Mouse (Mus musculus): ENCODE data around the gene Smyd4.

Smyd4 gene

DNA sequence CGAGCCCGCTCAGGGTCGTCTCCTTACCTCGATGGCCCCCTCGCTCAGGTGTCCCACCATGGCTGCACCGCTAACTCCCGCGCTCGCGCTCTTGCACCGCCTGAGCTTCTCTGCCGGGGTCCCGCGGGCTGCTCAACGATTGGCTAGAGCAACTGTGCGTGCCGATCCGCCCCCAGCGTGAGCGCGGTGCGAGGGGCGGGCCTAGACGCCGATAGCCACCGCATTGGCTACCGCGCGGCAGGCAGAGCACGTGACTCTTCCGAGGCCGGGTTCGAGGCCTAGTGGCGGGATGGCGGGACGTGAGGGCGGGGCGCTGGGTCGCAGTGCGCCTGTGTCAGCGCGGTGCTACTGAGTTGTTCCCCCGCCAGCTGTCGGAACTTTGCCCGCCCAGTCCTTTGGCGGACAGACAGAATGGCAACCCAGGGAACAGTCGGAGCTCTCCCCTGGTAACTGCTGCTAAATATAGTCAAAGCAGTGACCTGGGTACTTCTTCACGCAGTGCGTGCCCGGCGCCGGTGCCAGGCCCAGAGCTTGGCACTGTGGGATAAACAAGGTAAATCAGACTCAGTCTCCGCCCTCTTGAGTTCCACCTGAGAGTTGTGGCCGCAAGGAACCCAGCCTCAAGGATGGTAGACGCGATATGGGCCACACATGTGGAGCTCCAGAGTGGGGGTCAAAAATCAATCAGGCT is at the start of gene Smyd4, which contains the start of gene Rpa1:
Gene Smyd4, plus strand, starts transcription at position 235 of the 691 bp plus-strand sequence.
Gene Rpa1, minus strand, starts transcription at position 126 of the 691 bp plus-strand sequence.
- peak; percentile 88 to 96 for DNase-seq (ENCODE audit: low spot score in 2 of 2)

DNA sequence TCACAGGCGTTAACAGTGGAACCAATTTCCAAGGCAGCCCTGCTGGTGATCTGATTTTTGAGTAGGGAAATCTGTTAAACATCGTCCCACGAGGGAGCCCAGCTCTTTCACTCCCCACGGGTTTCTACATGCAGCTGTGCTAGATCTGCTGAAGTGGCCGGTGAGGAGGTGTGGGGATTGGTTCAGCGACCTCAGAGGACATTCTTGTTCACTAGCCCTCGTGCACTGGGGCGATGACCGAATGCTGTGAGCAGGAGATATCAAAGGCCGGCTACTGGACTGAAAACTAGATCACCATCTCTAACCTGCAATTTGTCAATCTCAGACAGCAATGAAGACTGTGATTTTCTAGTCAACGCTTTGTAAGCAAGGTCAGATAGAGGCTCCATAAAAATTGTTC is 49.7 kb upstream of the Smyd4 start:
- no peak for DNase-seq (ENCODE audit: low spot score in 2 of 2)

DNA sequence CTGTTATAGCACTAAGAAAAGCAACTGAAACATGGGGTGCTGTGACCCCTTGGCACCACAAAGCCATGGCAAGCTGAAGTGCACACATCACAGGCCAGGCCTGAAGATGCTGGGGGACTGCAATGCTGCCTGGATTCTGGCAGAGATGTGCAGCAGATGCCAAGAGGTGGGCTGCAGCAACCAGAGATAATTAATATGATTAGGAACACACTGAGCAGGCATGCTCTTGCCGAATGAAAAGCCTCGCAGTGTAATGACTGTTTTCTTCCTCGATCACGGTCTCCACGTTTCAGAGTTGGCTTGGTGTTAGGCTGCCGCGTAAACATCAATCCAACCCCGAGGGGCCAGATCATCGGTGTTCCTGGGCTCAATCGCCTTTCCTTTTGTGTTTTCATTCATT is 48.4 kb upstream of the Smyd4 start:
- no peak for DNase-seq (ENCODE audit: low spot score in 2 of 2)

DNA sequence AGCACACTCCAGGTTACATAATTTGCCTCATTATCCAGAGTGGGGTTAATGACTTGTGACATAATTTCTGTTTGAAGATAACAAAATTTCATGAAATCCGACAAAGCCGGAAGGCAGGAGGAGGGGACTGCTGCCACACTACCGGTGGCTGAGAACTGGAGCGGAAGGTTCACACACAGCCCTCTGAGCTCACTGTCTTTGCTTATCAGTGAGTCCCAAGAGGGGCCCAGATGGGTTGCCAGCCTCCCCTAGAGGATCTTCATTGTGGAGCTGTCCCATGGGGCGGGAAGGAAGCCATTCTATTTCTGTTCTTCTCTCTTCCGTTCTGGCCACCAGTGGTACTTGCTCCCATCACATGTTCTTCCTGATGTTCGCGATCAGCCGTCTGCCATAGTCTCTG is 47.3 kb upstream of the Smyd4 start:
- DNase-seq (ENCODE audit: low spot score in 2 of 2) = no peak

DNA sequence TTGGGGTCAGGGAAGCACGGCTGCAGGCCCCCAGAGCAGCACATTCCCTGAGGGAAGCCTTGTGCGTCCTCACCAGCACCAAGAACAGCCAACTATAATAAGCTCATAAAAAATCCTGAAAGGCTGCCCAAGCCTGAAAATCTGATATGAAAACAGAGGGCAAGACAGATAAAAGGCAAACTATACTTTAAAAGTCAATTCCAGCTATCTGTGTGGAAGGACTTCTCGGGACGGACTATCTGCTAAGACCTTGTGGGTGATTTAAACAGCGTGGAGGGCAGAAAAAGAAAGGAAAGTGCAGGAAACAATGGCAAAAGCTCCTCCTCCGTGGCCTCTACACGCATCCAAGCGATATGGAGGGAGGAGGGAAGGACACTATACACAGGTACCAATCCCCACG is 43.4 kb upstream of the Smyd4 start:
- no peak for DNase-seq (ENCODE audit: low spot score in 2 of 2)

DNA sequence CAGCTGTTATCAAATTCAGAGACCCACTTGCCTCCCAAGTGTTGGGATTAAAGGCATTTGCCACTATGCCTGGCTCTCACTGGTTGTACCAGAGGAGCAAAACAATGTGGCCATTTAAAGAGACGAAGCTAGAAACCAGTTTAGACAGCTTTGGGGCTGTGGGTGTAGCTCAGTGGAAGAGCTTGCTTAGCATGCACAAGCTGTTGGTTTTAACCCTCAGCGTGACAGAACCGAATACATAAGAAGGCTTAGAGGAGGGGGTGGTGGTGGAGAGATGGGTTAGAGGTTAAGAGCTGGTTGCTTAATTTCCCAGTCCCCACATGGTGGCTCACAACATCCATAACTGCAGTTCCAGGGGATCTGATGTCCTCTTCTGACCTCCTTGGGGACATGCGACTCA is 39.6 kb upstream of the Smyd4 start:
- DNase-seq (ENCODE audit: low spot score in 2 of 2) = no peak

DNA sequence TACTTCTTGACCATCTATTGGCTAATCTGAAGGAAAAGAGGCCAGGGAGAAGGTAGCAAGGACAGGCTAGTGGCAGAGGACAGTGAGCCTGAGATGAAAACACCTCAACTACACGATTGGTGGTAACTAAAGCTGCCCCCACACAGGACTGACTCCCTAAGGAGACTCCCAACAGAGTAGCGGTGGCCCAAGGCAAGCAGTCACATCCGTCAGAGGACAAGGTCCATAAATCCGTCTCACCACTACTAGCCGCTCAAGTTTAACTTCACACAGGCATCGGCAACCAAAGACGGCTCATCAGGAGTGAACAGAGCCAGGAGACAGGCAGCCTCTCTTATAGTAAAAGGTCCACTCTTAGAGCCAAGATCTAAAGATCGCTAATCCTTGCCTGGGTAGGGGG is 37.4 kb upstream of the Smyd4 start:
- DNase-seq (ENCODE audit: low spot score in 2 of 2) = no peak

DNA sequence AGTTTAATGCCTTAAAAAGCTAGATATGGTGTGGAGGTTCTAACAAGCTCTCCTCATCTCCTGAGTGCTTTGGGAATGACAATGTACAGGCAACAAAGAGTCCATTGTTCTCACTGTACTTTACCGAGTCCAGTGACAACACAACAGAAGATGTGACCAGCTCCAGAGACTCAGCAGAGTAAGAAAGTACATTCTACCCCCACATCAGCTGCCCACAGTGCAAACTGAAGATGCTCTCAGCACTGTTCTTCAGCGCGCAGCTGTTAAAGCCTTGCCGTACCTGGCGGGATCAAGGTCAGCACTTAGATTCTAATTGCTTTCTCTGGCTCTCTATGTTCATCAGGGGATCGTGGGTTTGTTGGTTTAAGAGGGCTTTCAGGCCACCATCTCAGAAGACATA is 36.5 kb upstream of the Smyd4 start:
- DNase-seq (ENCODE audit: low spot score in 2 of 2) = no peak

DNA sequence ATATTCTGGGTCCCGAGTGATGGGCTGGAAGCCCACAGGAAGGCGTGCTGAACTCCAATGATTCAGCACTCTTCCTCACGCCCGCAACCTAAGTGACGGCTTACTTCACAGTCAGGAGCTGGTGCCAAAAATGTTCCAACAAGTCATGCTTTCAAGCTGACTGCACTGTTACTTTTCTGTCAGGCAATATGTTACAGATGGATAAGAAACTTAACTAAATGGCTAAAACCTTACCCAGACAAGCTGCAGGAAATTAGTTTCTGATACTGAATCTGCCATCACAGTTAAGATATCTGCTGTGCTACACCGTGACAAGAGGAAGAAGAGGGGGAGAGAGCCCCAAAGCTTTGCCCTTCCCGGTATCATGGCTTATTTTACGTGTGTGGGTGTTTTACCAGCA is 34.4 kb upstream of the Smyd4 start:
- no peak for DNase-seq (ENCODE audit: low spot score in 2 of 2)

DNA sequence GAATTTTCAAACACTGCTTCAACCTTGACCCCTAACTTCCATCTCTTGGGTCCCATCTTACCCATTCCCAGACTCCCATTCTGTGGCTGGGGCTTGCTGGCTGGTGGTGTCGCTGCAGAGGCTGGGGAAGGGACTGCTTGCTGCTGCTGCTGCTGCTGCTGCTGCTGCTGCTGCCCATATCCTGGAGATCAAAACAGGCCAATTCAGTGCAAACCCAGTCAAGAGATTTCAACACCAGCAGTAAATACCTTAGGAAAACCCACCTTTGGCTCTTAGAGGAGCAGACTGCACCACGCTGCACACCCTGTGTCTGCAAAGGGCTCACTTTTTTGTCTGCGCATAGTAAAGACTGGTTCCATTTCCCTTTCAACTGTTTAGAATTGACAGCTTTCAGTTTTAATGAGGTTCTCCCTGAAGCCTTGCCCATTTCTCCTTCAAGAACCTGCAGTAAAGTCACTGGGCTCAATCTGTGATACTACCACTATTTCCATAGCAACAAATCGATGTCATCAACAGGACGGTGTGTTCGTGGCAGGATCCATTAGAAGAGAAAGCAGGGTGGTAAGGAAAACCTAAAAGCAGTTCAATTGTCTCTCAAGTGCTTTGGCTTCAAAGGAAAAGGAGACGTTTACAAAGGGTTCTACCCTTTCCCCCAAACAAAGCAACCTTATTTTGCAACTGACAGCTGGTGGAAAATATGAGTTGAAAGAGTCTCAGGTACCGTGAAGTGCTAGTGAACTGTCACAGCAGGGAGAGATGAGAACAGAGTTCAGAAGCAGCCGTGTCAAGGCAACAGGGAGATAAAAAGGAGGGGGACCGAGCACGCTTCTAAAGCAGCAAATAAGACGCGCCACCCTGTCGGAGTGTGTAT is 29.6 kb upstream of the Smyd4 start:
- no peak for DNase-seq (ENCODE audit: low spot score in 2 of 2)

DNA sequence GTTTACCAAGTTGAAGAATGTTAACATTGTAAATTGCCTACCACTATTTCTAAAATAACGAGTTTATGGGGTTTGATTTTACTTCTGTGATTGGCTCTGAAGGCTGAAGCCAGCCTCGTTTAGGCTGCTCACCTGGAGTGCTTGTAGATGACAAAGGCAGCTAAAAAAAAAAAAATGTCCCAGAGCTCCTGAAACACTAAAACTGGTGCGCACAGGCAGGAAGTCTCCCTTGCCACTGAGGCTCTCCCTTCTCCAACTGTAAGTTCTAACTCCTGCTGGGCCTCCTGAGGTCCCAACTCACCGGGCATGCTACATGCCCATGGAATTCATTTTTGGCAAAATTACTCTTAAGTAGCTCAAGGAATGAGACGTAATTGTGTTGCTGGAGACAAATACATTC is 29.0 kb upstream of the Smyd4 start:
- DNase-seq (ENCODE audit: low spot score in 2 of 2) = no peak

DNA sequence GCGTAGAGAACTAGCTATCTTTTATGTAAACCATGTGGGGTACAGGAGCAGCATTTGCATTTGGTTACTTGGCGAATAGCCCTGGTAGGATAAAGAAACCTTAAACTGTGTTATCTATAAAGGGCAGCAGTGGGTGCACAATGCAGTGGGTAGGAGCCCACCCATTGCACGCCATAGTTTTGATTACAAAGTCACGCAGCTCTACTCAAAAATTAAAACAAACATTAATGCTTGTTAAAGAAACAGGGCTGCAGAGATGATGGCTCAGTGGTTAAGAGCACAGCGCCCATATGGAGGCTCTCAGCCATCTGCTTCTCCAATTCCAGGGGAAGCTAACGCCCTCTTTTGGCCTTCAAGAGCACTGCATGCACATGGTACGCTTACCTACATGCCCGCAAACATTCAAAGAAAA is 24.9 kb upstream of the Smyd4 start:
- DNase-seq (ENCODE audit: low spot score in 2 of 2) = peak in 1 of 2 experiments; percentile 38

DNA sequence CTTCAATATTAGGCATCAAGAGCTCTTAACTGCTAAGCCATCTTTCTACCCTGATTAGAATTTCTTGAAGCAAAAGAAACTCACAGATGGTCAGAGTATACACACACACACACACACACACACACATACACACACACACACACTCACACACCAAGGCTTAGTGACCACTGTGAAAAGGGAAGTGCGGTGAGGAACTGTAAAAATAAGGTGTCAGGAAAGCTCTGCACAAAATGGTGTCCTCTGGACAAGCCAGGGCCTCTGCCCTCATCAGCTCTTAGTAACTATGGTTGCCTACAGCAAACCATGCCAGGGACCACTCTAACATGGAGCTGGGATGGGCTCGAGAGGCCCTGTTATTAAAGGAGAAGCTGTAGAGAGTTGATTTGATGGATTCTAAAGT is 23.8 kb upstream of the Smyd4 start:
- no peak for DNase-seq (ENCODE audit: low spot score in 2 of 2)

DNA sequence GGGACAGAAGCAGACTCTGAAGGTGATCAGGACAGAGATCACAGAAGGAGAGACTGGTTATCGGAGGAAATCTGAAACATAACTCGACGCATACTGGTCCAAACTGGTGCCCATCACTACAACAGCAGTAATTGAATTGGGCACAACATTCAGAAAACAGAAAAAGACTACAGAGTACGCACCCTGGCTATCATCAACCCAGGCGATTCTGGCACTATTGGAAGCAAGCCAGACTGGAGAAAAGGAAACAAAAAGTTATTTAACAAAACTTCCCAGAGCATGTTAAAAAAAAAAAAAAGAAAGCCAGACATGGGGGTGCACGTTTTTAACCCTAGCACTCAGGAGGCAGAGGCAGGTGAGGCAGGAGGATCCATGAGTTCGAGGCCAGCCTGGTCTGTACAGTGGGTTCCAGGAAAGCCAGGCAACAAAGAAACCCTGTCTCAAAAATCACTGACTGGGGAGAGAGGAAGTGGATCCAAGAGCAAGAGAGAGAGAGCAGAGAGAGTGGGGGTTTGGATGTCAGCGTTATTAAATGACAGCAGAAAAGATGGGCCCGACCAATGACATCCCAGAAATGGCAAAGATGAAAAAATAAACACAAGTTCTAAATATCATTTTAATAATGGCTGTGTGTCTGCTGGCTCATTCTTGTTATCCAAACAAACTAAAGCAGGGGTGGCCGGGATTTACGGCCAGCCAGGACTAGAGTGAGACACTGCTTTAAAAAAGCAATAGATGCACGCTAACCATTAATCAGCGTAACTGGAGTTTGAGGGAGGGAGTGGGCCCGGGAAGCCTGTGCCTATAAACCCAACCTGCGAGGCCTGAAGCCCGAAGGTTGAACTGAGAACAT is 22.9 kb upstream of the Smyd4 start:
- no peak for DNase-seq (ENCODE audit: low spot score in 2 of 2)

DNA sequence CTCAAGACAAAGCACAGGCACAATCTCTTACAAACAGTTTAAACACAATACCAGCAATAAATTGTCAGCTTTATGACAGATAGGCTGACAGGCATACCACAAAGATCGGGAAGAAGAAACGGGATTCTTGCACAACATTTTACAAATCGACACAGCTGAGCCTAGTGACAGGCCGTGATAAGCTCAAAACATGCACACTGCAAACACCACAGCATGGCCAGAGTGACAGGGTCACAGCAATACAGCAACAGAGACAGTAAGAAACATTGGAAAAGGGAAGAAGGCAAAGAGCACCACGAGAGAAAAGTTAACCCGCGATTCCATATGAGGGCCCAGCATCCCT is 22.3 kb upstream of the Smyd4 start:
- no peak for DNase-seq (ENCODE audit: low spot score in 2 of 2)

DNA sequence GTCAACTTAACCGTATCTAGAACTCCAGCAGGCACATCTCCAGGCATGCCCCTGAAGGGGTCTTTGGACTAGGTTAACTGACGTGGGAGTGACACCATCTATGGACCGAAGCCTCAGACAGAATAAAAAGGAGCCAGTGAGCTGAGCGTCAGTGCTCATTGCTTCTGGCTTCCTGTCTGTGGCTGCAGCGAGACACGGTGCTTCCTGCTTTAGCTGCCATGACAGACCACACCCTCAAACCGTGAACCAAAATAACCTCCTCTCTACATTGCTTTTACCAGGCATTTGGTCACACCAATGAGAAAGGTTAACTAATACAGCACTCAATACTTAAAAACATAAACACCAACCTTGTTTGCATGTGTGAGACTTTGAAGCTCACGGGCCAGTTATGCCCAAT is 11.6 kb upstream of the Smyd4 start:
- peak in 1 of 2 experiments; percentile 54 for DNase-seq (ENCODE audit: low spot score in 2 of 2)

DNA sequence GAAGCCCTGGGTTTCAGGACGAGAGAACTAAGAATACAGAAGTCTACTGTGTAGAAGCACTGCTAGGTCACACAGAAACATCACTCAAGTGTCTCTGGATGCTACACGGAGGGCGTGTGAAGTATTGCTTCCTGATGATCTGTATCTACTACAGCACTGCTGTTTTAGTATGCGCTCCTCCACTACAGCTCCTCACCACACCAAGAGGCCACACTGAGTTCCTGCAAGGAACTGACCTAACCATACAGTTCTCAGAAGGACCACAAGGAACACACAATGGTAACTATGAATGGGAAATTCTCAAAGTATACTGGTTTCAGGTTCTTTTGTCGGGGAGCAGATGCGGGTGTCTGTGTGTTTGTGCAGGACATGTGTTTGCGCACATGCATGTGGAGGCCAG is 11.0 kb upstream of the Smyd4 start:
- DNase-seq (ENCODE audit: low spot score in 2 of 2) = no peak

DNA sequence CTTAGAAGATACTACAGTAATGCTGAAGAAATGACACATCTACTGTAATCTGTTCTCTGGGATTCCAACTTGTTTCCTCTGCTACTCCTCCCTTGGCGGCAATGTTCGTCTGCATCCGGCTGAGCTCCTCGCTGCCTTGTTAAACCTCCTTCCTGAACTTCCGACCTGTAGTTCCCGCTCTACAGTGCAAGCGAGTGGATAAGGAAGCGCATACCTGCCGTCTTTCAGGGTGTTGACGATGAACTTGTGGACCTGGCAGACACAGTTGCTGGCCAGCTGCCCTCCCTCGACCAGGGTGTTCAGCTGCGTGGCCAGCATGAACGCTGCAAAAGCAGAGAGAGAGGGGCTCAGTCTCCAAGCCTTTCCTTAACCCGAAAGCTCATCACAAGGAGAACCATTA is 8.2 kb upstream of the Smyd4 start:
- no peak for DNase-seq (ENCODE audit: low spot score in 2 of 2)

DNA sequence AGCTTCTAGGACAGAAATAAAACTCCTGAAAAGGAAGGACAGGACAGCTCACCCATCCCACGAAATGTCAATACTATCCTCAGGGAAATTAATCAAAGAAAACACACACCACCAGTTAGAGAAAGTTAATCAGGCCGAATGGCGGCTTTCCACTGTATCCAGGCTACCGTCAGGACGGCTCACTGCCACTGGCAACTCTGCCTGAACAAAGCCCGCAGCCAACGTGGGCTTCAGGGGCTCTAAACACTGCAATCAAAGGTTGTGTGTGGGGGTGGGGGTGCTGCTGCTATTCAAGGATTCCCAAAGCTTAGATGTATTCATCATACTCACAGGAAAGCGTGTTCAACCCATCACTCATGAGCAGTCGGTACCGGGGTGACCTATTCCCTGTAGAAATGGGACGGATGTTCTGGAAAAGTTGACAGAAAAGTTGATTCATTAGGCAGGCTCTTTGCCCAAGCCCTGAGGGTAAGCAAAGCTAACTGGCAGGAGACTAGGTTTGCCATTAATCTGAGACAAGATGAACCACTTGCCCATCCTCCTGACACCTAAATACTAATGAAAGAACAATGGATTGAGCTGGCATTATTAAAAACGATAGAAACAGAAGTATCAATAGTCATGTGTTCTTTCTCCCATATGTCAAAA is 7.4 kb upstream of the Smyd4 start:
- no peak for DNase-seq (ENCODE audit: low spot score in 2 of 2)

DNA sequence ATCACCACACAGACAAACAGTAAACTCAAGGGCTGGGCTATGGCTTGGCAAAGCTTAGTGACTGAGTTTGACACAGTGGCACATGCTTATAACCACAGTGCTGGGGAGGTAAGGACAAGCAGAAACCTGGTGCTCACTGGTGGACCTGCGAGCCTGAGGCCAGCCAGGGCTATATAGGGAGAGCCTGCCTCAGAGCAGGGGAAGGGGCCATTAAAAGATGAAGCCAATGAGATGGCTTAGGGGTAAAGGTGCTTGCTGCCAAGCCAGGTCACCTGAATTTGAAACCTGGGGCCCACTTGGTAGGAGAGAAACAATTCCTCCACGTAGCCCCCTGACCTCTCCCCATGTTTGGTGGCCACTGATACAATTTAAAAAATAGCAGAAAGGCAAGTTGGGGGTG is 5.1 kb upstream of the Smyd4 start:
- no peak for DNase-seq (ENCODE audit: low spot score in 2 of 2)

DNA sequence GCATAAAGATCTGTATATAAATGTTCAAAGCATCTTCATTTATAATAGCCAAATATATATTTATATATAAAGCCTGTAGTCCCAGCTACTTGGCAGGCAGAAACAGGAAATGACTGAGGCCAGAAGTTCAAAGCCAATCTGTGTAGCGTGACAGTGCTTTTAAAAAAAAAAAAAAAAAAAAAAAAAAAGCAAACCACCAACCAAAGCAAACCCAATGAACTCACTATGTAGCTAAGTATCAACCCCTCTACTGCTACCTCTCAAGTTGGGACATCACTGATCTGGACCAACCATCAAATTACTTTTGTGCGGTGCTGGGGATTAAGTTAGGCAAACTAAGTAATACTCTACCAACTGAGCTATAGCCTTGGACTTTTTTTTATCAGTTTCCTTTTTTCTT is 4.1 kb upstream of the Smyd4 start:
- no peak for DNase-seq (ENCODE audit: low spot score in 2 of 2)

DNA sequence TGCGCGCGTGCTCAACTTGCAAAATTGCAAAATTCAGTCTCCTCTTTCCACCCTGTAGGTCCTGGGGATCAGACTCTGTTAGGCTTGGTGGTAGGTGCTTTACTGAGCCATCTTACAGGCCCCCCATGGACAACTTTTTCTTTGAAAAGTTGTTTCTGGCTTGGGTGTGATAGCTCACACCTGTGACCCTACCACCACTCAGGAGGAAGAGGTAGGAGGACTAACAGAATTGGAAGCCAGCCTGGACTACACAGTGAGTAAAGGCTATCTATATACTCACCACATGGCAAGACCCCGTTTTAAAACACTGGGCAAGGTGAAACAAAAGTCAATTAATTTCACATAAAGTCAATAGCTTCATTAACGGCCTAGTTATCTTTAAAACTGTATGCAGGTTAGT is 3.5 kb upstream of the Smyd4 start:
- no peak for DNase-seq (ENCODE audit: low spot score in 2 of 2)

All from spleen, postnatal 10 days (tissue).